Mouse (Mus musculus) forebrain, embryonic 14.5 days (tissue): ENCODE results near the gene Prr5. TPM values are rescaled to one million over a fixed set of nuclear protein-coding genes. Genes with fewer than 3 reads are reported as not detected.
"Not testable (repeated sequence)": the region's sequence is repeated elsewhere in the genome, so short reads cannot be mapped to it uniquely, and the experiment has no call there.

Experiments
- ATAC-seq: fragments of 200-750 bp; cut with Nextera tagmentation; 2 replicates; pipeline ENCODE4 v1.8.0; 2017; ENCODE audit warnings: mild to moderate bottlenecking, moderate library complexity
- DNase-seq: peaks from one replicate; pipeline ENCODE4 v3.0.0-alpha.2; 2015; ENCODE audit warnings: low spot score
- H3K27ac ChIP-seq: fragments of 300-500 bp; sonication (generic); 2 replicates; pipeline ENCODE4 v1.5.1; 2014; ENCODE audit warnings: low read depth, mild to moderate bottlenecking, control low read depth, low read length, moderate library complexity
- H3K27me3 ChIP-seq: fragments of 300-500 bp; sonication (generic); replicated peaks from 2 replicates; pipeline ENCODE4 v1.6.1; 2014; ENCODE audit warnings: low read length, control low read depth, mixed read lengths; ENCODE audit not compliant: control insufficient read depth, insufficient read depth
- H3K36me3 ChIP-seq: fragments of 300-500 bp; sonication (generic); 2 replicates; pipeline ENCODE4 v1.6.1; 2014; ENCODE audit warnings: low read length, control low read depth; ENCODE audit not compliant: control insufficient read depth, insufficient read depth
- H3K4me1 ChIP-seq: fragments of 300-500 bp; sonication (generic); 2 replicates; pipeline ENCODE4 v1.6.1; 2014; ENCODE audit warnings: antibody characterized with exemption, low read length, control low read depth; ENCODE audit not compliant: control insufficient read depth, insufficient read depth
- H3K4me2 ChIP-seq: fragments of 300-500 bp; sonication (generic); 2 replicates; pipeline ENCODE4 v1.6.1; 2014; ENCODE audit warnings: mild to moderate bottlenecking, control low read depth, low read length
- H3K4me3 ChIP-seq: fragments of 300-500 bp; sonication (generic); 2 replicates; pipeline ENCODE4 v1.5.1; 2014; ENCODE audit warnings: low read depth, low read length, control low read depth
- H3K9ac ChIP-seq: fragments of 300-500 bp; sonication (generic); 2 replicates; pipeline ENCODE4 v1.6.1; 2014; ENCODE audit warnings: mild to moderate bottlenecking, low read length, control low read depth, moderate library complexity
- H3K9me3 ChIP-seq: fragments of 300-500 bp; sonication (generic); replicated peaks from 2 replicates; pipeline ENCODE4 v1.6.1; 2016; ENCODE audit warnings: low read length, control low read depth, mixed read lengths; ENCODE audit not compliant: control insufficient read depth
- WGBS: fragments of 180-500 bp; shearing (Covaris S2); extraction: QIAGEN DNeasy Blood & Tissue Kit; methylation state at CpG from one replicate; pipeline ENCODE4 v1.1.7; 2014; 5-methylcytosine and 5-hydroxymethylcytosine counted together
- polyA plus RNA-seq: library from polyadenylated mRNA; unstranded; fragments of >200 nt; fragmentation: Nextera tagmentation; extraction: Ambion mirVana; gene quantifications from 2 replicates; pipeline ENCODE4 v1.2.1, GENCODE M21; 2014

Prr5 gene
- polyA plus RNA-seq, 1 experiment from 2014 or later = 9.0 TPM

GRCm38 (mm10) chr15:84705351-84705901 lies 36.0 kb downstream of the Prr5 start:
- Histone ChIP-seq H3K4me1 (no peaks in the 10 kb centered on the region), H3K4me3 (no peak overlapping the region), H3K27ac (no peak overlapping the region), H3K9me3 (no peaks in the 10 kb centered on the region), H3K9ac (no peak overlapping the region), H3K27me3 (no peaks in the 10 kb centered on the region), H3K36me3 (no peaks in the 10 kb centered on the region), H3K4me2 (no peak overlapping the region)
- DNase-seq = no peak
- ATAC-seq = no peak
- WGBS = 87% methylated on average over 6 of the region's 6 CpGs

DNA sequence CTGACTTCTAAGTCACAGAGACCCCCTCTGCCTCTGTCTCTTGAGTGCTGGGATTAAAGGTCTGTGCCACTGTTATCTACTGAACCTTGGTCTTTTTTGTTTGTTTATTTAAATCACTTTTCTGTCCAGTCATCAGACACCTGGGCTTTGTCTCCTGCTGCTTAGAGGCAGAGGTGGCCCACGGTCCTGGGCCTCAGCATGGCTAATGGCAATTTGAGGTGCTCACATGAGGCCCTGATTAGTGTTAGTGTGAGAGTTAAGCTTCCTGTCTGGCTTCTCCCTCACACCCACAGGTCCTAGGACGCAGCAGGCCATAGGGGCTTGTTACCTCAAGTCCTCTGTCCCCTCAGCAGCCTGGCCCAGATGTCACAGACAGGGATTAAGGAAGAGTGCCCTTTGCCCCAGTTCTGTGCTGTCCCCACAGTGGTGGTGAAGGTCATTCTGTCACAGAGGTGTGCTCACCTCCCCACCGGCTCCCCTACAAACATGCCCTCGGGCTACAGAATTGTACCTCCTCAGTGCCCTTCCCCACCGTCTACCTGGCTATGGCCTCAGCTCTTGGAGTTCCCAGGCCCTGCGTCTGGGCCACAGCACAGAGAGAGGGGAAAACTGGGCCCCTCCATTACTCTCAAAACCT lies 37.7 kb downstream of the Prr5 start:
- H3K9ac ChIP-seq = no peak overlapping the region
- H3K27ac ChIP-seq = no peak overlapping the region
- H3K9me3 ChIP-seq = no peaks in the 10 kb centered on the region
- DNase-seq = no peak
- no peak for ATAC-seq
- no peak overlapping the region for H3K4me2 ChIP-seq
- H3K4me1 ChIP-seq = no peaks in the 10 kb centered on the region
- H3K27me3 ChIP-seq = no peaks in the 10 kb centered on the region
- WGBS = 84% methylated on average over 6 of the region's 6 CpGs
- H3K4me3 ChIP-seq = no peak overlapping the region
- H3K36me3 ChIP-seq = no peaks in the 10 kb centered on the region

DNA sequence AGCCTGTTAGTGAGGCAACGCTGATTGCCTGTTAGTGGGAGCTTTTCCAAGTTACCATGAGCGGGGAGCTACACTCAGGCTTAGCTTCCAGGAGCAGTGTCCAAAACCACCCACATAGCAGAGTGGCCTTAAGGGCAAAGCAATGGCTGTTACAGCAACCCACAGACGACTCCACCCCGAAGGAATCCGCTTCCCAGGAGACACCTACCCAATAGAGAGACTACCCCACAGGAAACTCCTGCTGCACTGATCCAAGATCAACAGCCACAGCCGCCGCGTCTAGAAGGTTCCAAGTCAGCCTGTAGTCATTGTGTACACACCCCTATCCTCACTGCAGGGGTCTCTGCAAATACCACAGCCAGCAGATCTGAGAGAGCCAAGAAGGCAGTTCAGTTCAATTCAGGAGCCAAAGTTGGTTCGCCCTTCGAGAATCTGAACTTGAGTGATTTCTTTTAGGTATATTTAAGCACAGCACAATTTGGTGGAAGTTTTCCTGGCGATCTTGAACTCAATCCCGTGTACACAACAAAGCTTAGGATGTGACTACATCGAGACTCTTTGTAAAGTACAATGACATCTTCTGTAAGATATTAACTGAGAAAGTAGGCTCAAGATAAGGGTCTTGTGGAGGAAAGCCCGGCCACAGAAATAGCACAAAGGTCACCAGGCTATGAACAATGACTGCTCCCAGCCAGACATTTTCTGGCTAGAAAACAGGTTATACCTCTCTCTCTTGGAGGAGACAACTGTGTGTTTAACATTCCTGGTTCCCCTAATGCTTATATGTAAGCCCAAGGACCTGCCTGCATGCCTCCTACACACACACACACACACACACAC lies 43.4 kb downstream of the Prr5 start:
- H3K36me3 ChIP-seq = no peaks in the 10 kb centered on the region
- no peak overlapping the region for H3K4me3 ChIP-seq
- 75% methylated on average over 14 of the region's 14 CpGs for WGBS

DNA sequence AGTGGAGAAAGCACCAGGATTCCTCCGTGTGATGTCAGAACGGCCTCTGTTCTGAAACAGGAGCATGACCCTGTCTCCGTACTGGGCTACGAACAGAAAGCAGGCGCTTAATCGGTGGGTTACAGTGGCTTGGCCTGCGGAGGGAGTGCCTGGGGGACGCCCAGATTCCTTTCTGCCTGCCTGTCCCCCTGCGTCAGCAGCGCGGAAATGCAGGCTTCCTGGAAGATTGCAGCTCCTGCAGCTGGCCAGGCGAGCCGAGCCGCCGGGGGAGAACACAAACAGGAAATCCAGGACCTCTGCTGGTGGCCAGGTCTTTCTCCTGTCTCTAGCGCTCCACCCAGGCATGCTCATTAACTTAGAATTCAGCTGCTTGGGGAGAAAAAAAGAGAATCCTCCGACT lies 45.3 kb downstream of the Prr5 start:
- Histone ChIP-seq H3K36me3 (no peaks in the 10 kb centered on the region), H3K27ac (peak overlapping the region; percentile 40; the same call in 1 of the 2 replicates), H3K27me3 (peaks cover 10% of the 10 kb centered on the region; the same call in 1 of the 2 replicates), H3K4me2 (peak overlapping the region; percentile 36), H3K9ac (peak overlapping the region; percentile 38), H3K4me1 (peaks cover 6% of the 10 kb centered on the region; the same call in 1 of the 2 replicates), H3K9me3 (no peaks in the 10 kb centered on the region), H3K4me3 (0 out of 2 replicates have a peak overlapping the region, but pooled peaks have one; percentile 2)
- 1% methylated on average over 17 of the region's 17 CpGs for WGBS
- peak; percentile 69; the same call in 1 of the 2 replicates for ATAC-seq
- peak; percentile 77 for DNase-seq

More for the DNA sequence above, 43.4 kb downstream of the Prr5 start:
- H3K27ac ChIP-seq = no peak overlapping the region
- DNase-seq = peak; percentile 18
- H3K9me3 ChIP-seq = no peaks in the 10 kb centered on the region
- ATAC-seq = no peak
- H3K9ac ChIP-seq = no peak overlapping the region
- no peaks in the 10 kb centered on the region for H3K27me3 ChIP-seq
- no peak overlapping the region for H3K4me2 ChIP-seq
- 0 out of 2 replicates have a peak, but pooled peaks cover 6% of the 10 kb centered on the region for H3K4me1 ChIP-seq

GRCm38 (mm10) chr15:84715132-84715531 lies 45.7 kb downstream of the Prr5 start:
- H3K27ac ChIP-seq = peak overlapping the region; percentile 15; the same call in 1 of the 2 replicates
- no peaks in the 10 kb centered on the region for H3K36me3 ChIP-seq
- H3K4me2 ChIP-seq = peak overlapping the region; percentile 36
- H3K4me1 ChIP-seq = peaks cover 10% of the 10 kb centered on the region; the same call in 1 of the 2 replicates
- H3K27me3 ChIP-seq = peaks cover 14% of the 10 kb centered on the region
- H3K9ac ChIP-seq = peak overlapping the region; percentile 38
- ATAC-seq = no peak; the same call in 1 of the 2 replicates
- 0 out of 2 replicates have a peak overlapping the region, but pooled peaks have one; percentile 2 for H3K4me3 ChIP-seq
- 38% methylated on average over 11 of the region's 11 CpGs for WGBS
- no peaks in the 10 kb centered on the region for H3K9me3 ChIP-seq
- no peak for DNase-seq

- not testable (repeated sequence) for ATAC-seq, H3K4me2 ChIP-seq, H3K27ac ChIP-seq, H3K4me3 ChIP-seq, H3K36me3 ChIP-seq, H3K9me3 ChIP-seq, DNase-seq, H3K9ac ChIP-seq
- WGBS = 68% methylated on average over 6 of the region's 6 CpGs
- Histone ChIP-seq H3K27me3 (peaks cover 27% of the 10 kb centered on the region), H3K4me1 (peaks cover 13% of the 10 kb centered on the region; the same call in 1 of the 2 replicates)
Measured at GRCm38 (mm10) chr15:84717570-84718270, 48.3 kb downstream of the Prr5 start.

DNA sequence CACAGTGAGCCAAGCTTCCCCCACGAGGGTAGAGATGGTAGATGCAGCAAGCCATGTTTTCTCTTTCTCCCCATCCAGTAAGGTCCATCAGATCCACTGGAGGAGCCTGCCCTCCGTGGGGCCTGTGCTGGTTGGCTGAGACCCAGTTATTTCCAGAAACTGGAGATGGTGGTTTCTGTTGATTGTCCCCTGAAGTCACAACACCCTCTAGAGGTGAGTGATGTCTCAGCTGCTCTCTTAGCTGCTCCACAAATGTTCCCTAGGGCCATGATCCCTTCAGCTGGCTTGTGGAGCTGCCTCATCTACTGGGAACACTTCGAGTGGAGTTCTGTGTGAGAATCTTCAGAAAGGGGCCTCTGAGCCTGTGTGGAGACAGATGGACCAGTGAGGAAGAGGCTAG lies 49.4 kb downstream of the Prr5 start:
- ATAC-seq (no peak), DNase-seq (no peak)
- Histone ChIP-seq H3K4me2 (no peak overlapping the region), H3K27ac (no peak overlapping the region), H3K4me1 (peaks cover 13% of the 10 kb centered on the region; the same call in 1 of the 2 replicates), H3K9me3 (no peaks in the 10 kb centered on the region), H3K4me3 (no peak overlapping the region), H3K9ac (no peak overlapping the region), H3K27me3 (peaks cover 27% of the 10 kb centered on the region), H3K36me3 (no peaks in the 10 kb centered on the region)
- 66% methylated on average over 3 of the region's 3 CpGs for WGBS

- H3K27ac ChIP-seq = no peak within 1 kb of the TSS
- H3K4me1 ChIP-seq = peaks cover 10% of the 10 kb centered on the region; the same call in 1 of the 2 replicates
- H3K4me3 ChIP-seq = peak within 1 kb of the TSS; percentile 8
- no peaks in the 10 kb centered on the region for H3K36me3 ChIP-seq
- WGBS = 4% methylated on average over 23 of the region's 24 CpGs
- H3K9ac ChIP-seq = no peak within 1 kb of the TSS
- DNase-seq (no peak), ATAC-seq (no peak)
- peak within 1 kb of the TSS; percentile 40 for H3K4me2 ChIP-seq
- H3K27me3 ChIP-seq = peaks cover 27% of the 10 kb centered on the region
- H3K9me3 ChIP-seq = no peaks in the 10 kb centered on the region
Measured at GRCm38 (mm10) chr15:84719791-84720190, 50.4 kb downstream of the Prr5 start, which contains the start of gene Arhgap8. Gene Arhgap8, plus strand, starts transcription at chr15:84720052.
